Mouse (Mus musculus): ENCODE results near the gene Ttll4. TPM values are rescaled to one million over a fixed set of nuclear protein-coding genes. Genes with fewer than 3 reads are reported as not detected.

The Ttll4 gene
- 0.12 and 0.24 TPM in 2 replicates for polyA plus RNA-seq (2012)

- TF ChIP-seq TAL1 (IDR thresholded peaks at IDR 0.05; ENCODE audit: low read length) (no peak), GATA1 (IDR thresholded peaks at IDR 0.05; ENCODE audit: low read length) (no peak)
- H3K36me3 ChIP-seq (ENCODE audit: control insufficient read depth), result peaks cover 3% of the 10 kb centered on the region
- no peaks in the 10 kb centered on the region for H3K27me3 ChIP-seq (ENCODE audit: control insufficient read depth)
- peaks cover 31% of the 10 kb centered on the region for H3K4me1 ChIP-seq (ENCODE audit: control insufficient read depth)
- H3K4me3 ChIP-seq (replicated peaks), result peak within 1 kb of the TSS; percentile 97
- H3K9me3 ChIP-seq (ENCODE audit: control insufficient read depth, low read length), result no peaks in the 10 kb centered on the region
Observed at GRCm38 (mm10) chr1:74661448-74662195, at the start of gene Ttll4. Ttll4 (plus strand) TSS chr1:74661745.

DNA sequence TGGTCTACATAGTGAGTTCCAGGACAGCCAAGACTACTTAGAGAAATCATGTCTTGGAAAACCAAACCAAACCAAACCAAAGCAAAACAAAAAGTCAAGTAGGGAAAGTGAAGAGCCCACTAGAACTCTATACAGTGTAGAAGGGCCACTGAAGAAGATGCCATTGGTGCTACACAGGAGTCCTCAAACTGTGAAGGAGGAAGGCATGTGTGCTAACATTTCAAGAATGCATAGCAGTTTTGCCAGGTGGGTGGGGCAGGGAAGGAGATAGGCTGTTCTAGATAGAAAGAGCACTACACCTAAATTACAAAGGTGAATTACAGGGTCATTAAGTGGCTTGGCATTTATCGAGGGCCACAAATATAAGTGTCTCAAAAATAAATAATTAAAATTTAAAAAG lies 37.4 kb upstream of the Ttll4 start:
- TF ChIP-seq GATA1 (IDR thresholded peaks at IDR 0.05; ENCODE audit: low read length) (no peak), TAL1 (IDR thresholded peaks at IDR 0.05; ENCODE audit: low read length) (no peak)
- no peaks in the 10 kb centered on the region for H3K4me1 ChIP-seq (ENCODE audit: control insufficient read depth)
- H3K27me3 ChIP-seq (ENCODE audit: control insufficient read depth), result no peaks in the 10 kb centered on the region
- no peaks in the 10 kb centered on the region for H3K36me3 ChIP-seq (ENCODE audit: control insufficient read depth)
- no peaks in the 10 kb centered on the region for H3K9me3 ChIP-seq (ENCODE audit: control insufficient read depth, low read length)
- H3K4me3 ChIP-seq (replicated peaks), result no peak overlapping the region

DNA sequence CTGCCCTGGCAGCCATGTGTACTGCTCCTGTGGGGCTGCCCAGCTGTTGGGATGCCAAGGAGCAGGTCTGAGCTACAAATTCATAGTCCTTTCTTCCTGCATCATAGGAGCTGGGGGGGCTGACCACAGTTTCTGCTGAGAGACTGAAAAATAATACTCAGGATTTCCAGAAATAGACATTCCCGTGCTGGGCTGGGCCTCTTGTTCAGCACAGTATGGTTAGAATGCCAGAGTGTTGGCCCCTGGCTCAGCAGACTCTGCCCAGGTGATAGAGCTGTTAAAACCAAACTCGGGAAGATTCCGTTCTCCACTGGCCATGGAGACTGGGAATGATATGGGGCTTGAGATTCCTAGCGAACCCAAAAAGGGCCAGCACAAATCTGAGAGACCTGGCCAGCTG lies 35.5 kb upstream of the Ttll4 start:
- Histone ChIP-seq H3K9me3 (ENCODE audit: control insufficient read depth, low read length) (no peaks in the 10 kb centered on the region), H3K4me3 (replicated peaks) (no peak overlapping the region), H3K27me3 (ENCODE audit: control insufficient read depth) (no peaks in the 10 kb centered on the region), H3K4me1 (ENCODE audit: control insufficient read depth) (no peaks in the 10 kb centered on the region), H3K36me3 (ENCODE audit: control insufficient read depth) (no peaks in the 10 kb centered on the region)
- no peak for TF ChIP-seq TAL1 (IDR thresholded peaks at IDR 0.05; ENCODE audit: low read length)
- TF ChIP-seq GATA1 (IDR thresholded peaks at IDR 0.05; ENCODE audit: low read length), result no peak

DNA sequence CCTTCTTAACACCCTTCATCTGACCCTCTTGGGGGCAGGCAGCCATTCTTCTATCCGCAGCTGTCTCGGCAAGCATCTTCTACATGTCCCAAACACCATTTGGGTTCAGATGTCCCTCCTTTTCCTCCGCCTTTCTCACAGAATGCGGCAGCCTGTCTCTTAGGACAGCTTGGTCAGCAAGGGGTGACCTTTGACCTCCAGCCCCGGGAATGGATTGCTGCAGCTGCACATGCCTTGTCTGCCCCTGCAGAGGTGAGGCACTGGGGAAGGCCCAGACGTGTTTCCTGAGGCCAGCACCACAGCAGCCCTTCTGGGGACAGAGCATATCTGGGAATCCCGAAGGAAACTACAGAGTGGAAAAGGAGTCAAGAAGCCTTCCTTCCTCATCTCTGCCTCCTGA lies 33.5 kb upstream of the Ttll4 start:
- no peak overlapping the region for H3K4me3 ChIP-seq (replicated peaks)
- TF ChIP-seq GATA1 (IDR thresholded peaks at IDR 0.05; ENCODE audit: low read length) (no peak), TAL1 (IDR thresholded peaks at IDR 0.05; ENCODE audit: low read length) (no peak)
- no peaks in the 10 kb centered on the region for H3K4me1 ChIP-seq (ENCODE audit: control insufficient read depth)
- no peaks in the 10 kb centered on the region for H3K9me3 ChIP-seq (ENCODE audit: control insufficient read depth, low read length)
- no peaks in the 10 kb centered on the region for H3K36me3 ChIP-seq (ENCODE audit: control insufficient read depth)
- no peaks in the 10 kb centered on the region for H3K27me3 ChIP-seq (ENCODE audit: control insufficient read depth)

GRCm38 (mm10) chr1:74632734-74633133 lies 28.8 kb upstream of the Ttll4 start:
- no peaks in the 10 kb centered on the region for H3K36me3 ChIP-seq (ENCODE audit: control insufficient read depth)
- TF ChIP-seq GATA1 (IDR thresholded peaks at IDR 0.05; ENCODE audit: low read length) (no peak), TAL1 (IDR thresholded peaks at IDR 0.05; ENCODE audit: low read length) (no peak)

DNA sequence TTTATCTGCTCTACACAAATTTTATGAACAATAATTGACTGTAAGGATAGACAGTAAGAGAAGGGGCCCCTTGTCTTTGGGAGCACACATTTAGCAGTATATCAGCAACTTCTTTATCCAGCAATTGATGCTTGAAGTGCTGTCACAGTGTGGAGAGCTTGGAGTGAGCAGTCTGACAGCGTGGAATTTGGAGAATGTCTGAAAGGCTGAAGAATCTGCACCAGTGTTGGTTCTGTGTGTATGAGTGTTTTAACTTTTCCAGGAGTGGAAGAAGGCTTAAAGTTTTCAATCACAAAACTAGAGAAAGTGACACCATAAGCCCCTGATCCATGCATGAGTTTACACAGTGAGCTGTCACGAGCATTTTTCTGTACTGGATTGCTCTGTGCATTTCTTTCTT lies 18.0 kb upstream of the Ttll4 start:
- no peaks in the 10 kb centered on the region for H3K36me3 ChIP-seq (ENCODE audit: control insufficient read depth)
- no peaks in the 10 kb centered on the region for H3K9me3 ChIP-seq (ENCODE audit: control insufficient read depth, low read length)
- TF ChIP-seq GATA1 (IDR thresholded peaks at IDR 0.05; ENCODE audit: low read length) (no peak), TAL1 (IDR thresholded peaks at IDR 0.05; ENCODE audit: low read length) (no peak)
- H3K4me1 ChIP-seq (ENCODE audit: control insufficient read depth), result no peaks in the 10 kb centered on the region
- H3K4me3 ChIP-seq (replicated peaks), result no peak overlapping the region
- no peaks in the 10 kb centered on the region for H3K27me3 ChIP-seq (ENCODE audit: control insufficient read depth)

More at GRCm38 (mm10) chr1:74632734-74633133, 28.8 kb upstream of the Ttll4 start:
- no peaks in the 10 kb centered on the region for H3K9me3 ChIP-seq (ENCODE audit: control insufficient read depth, low read length)
- H3K27me3 ChIP-seq (ENCODE audit: control insufficient read depth), result no peaks in the 10 kb centered on the region
- no peak overlapping the region for H3K4me3 ChIP-seq (replicated peaks)
- H3K4me1 ChIP-seq (ENCODE audit: control insufficient read depth), result no peaks in the 10 kb centered on the region

- H3K4me3 ChIP-seq (replicated peaks), result no peak overlapping the region
- no peaks in the 10 kb centered on the region for H3K27me3 ChIP-seq (ENCODE audit: control insufficient read depth)
- H3K9me3 ChIP-seq (ENCODE audit: control insufficient read depth, low read length), result no peaks in the 10 kb centered on the region
- TF ChIP-seq TAL1 (IDR thresholded peaks at IDR 0.05; ENCODE audit: low read length), result no peak
- TF ChIP-seq GATA1 (IDR thresholded peaks at IDR 0.05; ENCODE audit: low read length), result no peak
- H3K36me3 ChIP-seq (ENCODE audit: control insufficient read depth), result no peaks in the 10 kb centered on the region
- no peaks in the 10 kb centered on the region for H3K4me1 ChIP-seq (ENCODE audit: control insufficient read depth)
Observed at GRCm38 (mm10) chr1:74643926-74644325, 17.6 kb upstream of the Ttll4 start.

DNA sequence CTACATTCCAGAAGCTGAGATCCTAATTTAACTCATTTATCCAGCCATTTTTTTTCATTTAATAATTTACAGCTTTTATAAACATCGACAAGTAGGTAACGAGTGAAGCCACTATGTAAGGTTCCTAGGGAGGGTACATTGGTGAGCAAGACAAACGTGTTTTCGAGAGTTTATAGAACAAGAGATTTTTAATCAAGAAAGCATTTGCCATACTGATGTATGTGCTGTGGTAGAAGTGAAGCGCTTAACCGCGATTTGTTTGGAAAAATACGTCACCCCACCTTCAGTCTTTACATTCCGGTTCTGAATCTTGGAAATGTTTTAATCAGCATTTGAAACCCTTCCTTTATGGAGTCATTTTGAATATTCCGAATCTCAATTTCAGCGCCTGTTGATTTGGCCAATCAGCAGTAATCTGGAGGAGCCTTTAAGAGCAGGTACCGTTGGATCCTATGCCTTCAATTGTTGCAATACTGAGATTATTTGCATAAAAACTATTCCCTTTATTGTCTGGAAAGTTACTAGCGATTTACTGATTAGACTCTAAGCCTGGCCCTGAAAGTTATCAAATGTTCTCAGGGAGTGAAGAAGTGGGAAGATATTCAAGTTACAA lies 814 bp downstream of the Ttll4 start:
- H3K36me3 ChIP-seq (ENCODE audit: control insufficient read depth), result peaks cover 5% of the 10 kb centered on the region
- H3K4me1 ChIP-seq (ENCODE audit: control insufficient read depth), result peaks cover 32% of the 10 kb centered on the region
- H3K27me3 ChIP-seq (ENCODE audit: control insufficient read depth), result no peaks in the 10 kb centered on the region
- TF ChIP-seq GATA1 (IDR thresholded peaks at IDR 0.05; ENCODE audit: low read length) (no peak), TAL1 (IDR thresholded peaks at IDR 0.05; ENCODE audit: low read length) (no peak)
- no peaks in the 10 kb centered on the region for H3K9me3 ChIP-seq (ENCODE audit: control insufficient read depth, low read length)
- H3K4me3 ChIP-seq (replicated peaks), result peak overlapping the region; percentile 97

GRCm38 (mm10) chr1:74665153-74665552 lies 3.6 kb downstream of the Ttll4 start:
- TF ChIP-seq TAL1 (IDR thresholded peaks at IDR 0.05; ENCODE audit: low read length), result no peak
- TF ChIP-seq GATA1 (IDR thresholded peaks at IDR 0.05; ENCODE audit: low read length), result no peak
- Histone ChIP-seq H3K36me3 (ENCODE audit: control insufficient read depth) (peaks cover 17% of the 10 kb centered on the region), H3K9me3 (ENCODE audit: control insufficient read depth, low read length) (no peaks in the 10 kb centered on the region), H3K4me1 (ENCODE audit: control insufficient read depth) (peaks cover 32% of the 10 kb centered on the region), H3K27me3 (ENCODE audit: control insufficient read depth) (no peaks in the 10 kb centered on the region), H3K4me3 (replicated peaks) (no peak overlapping the region)
